Mouse (Mus musculus): ENCODE data around the gene Commd1.
A peak's percentile ranks its signal among the peaks of the same experiment; 100 is the strongest.

The Commd1 gene

DNA sequence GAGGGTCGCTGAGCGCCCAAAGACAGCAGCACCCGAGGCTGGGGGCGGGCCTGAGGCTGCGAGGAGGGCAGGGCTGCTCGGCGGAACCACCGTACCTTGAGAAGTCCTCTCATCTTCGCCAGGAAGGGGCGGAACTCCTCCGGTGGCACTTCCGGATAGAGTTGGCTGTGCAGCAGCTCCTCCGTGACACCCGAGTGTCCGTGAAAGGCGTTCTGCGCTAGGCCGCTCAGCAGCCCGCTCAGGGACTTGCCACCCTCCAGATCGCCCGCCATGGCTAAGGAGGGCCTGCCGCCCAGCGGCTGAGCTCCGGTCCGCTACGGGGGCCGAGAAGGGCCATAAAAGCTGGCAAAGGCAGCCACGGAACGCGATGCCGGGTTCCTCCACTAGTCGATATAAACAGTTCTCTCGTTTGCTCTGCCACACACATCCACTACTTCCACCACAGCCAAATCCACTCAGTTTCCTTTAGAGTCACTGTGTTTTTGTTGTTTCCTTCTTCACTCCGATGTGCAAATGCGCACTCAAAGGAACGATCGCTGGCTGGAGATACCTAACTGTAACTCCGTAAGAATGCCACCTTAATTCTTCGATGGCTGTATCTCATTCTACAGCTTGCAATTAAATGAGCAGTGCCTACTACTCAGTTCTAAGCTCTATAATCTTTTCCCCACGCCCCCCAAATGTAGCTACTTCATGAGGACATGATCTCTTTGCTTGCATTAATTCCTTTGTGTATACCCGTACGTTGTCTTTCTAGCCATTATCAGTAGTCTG is at the start of gene Commd1, which contains the start of gene Gm28048:
Gene Commd1 (minus strand): TSS at position 399 of the 774 bp plus-strand sequence.
Gene Gm28048 (minus strand): TSS at position 107 of the 774 bp plus-strand sequence.
- peak; percentile 87 to 89 for DNase-seq

DNA sequence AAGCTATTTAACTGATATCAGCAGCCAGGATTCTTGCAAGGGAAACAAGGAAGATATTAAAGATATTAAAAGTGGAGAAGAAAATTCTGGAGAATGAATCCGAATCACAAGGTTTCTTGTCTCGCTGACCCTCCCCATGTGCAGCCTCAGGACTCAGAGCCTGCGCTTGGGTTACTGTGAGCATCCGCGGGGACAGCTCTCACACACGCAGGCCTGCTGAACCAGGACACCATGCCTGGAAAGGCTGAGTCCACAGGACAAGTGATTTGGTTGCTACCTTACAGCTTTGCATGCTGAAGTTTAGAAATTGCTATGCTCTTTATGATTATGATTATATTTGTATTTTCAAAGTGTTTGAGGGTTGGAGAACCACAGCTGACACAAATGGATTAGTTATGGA is 47.2 kb upstream of the Commd1 start:
- no peak for DNase-seq

DNA sequence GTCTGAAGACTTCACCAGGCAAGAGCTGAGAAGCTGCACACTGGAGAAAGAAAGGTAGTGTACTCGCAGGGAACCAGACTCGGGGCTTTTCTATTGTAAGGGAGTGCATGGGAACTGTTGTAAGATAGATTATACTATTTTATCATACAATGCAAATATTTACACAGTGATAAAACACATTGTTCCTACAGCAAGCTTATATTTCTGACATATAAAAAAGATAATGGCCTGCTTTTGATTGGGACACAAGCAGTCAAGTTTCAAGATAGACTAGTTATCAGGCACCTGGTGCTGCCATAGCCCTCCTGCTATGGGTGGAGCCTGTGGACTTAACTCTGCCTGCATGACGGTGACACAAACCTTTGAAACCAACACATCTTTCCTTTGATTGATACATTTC is 46.8 kb upstream of the Commd1 start:
- DNase-seq = no peak

DNA sequence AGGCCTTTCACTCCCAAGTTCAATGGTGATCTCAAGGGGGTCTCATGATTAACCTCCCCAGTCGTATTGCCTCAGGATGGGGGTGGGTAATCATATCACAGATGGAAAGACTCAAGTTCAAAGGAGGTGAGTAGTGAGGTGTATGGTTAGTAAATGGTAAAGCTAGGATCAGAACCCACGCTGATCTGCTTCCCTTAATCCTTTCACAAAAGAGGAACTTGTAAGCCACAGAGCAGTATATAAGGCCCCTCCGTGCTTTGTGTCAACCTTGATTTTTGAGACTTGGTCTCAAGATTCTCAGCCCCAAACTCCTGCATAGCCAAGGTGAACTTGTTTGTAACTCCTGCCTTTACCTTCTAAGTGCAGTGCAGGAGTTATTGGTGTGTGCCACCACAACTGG is 42.0 kb upstream of the Commd1 start:
- DNase-seq = no peak

DNA sequence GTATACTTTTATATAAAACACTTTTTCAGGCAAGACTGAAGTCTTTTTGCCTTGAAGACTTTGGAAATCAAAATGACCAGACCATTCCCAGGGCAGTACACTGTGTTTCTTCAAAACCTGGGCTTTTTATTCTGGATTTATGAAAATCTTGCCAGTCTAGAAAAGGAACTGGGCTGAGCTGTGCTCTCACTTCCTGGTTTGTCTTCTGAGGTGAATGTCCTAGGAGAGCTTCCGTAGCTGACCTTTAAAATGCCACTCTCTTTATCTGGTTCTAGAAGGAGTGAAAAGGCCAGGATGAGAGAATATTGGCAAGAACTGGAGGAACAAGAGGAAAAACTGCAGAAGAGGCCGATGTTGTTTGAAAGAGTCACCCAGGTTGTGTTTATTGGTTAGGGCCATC is 41.0 kb upstream of the Commd1 start:
- DNase-seq = no peak

DNA sequence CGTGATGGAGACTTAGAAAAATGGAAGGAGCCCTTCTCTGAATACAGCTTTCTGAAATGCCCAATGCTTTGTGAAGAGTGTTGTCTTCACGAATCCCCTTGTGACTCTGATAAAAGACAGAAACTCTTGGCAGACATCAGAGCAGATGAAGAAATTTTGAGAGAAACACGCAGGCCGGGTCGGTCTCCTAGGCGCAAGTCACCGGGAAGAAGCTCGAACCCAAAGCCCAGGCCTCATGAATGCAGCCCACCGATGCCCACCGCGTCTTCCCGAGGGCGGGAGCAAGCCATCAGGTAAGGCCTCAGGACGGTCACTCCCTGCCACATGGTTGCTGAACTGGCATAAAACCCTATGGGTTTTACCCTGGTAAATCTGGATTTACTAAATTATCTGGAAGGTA is 38.7 kb upstream of the Commd1 start:
- no peak for DNase-seq

DNA sequence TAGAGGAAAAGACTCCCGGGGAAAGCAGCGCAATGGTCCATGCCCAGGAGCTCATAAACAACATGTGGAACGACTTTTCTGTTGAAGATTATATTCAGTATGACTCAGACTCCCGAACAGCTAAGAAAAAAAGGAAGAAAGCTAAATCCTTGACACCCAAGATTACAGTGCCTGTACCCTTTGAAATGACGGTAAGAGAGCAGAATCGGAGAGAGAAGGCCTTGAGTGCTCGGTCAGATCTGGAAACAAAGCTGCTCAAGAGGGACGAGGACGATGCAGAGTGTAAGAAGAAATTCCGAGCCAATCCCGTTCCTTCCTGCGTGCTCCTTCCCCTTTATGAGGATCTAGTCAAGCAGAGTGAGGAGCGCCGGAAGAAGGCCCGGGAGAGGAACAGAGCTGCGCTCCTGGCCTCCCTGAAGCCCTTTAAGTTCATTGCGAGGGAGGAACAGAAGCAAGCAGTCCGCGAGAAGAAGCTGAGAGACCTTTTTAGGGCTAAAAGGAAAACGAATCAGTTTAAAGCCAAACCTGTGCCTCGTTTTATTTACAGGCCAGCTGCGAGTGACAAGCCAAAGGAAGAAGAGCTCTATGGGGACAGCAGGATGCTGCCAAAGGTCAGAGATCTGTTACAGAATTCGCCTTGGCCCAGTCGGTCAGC is 38.1 kb upstream of the Commd1 start:
- no peak for DNase-seq

DNA sequence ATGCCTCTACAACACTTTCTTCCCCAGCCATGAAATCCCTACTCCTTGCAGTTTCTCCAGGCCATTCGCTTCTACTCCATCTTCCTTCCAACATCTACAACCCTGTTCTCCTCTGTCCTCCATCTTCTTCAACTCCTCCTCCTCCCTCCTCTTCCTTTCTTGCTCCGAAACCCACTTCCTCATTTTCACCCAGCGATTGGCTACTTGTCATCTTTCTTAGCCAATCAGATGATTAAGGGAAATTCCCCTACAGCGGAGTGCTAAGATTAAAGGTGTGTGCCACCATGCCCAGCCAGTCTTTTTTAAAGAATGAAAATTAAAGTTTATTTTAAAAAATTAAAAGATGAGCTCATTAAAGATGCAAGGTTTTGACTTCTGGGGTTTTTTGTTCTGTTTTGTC is 35.8 kb upstream of the Commd1 start:
- DNase-seq = no peak

DNA sequence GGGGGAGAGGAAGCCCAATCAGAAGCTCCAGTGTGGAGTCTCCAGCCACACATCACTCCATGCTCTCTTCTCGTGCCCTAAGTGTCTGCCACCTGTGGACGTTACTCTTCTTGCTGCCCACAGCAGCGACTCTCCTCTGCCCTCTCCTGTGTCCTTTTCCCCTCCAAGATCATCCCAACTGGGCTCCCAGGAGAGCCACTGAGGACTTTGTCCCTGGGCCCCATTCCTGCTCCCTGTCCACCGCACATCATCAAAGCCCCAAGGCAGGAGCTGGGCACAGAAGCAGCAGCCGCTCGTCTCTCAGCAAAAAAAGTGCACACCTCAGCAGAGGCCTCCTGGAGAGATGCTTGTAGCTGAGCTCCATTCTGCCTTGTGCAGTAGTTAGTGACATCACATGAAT is 32.8 kb upstream of the Commd1 start:
- DNase-seq = no peak

DNA sequence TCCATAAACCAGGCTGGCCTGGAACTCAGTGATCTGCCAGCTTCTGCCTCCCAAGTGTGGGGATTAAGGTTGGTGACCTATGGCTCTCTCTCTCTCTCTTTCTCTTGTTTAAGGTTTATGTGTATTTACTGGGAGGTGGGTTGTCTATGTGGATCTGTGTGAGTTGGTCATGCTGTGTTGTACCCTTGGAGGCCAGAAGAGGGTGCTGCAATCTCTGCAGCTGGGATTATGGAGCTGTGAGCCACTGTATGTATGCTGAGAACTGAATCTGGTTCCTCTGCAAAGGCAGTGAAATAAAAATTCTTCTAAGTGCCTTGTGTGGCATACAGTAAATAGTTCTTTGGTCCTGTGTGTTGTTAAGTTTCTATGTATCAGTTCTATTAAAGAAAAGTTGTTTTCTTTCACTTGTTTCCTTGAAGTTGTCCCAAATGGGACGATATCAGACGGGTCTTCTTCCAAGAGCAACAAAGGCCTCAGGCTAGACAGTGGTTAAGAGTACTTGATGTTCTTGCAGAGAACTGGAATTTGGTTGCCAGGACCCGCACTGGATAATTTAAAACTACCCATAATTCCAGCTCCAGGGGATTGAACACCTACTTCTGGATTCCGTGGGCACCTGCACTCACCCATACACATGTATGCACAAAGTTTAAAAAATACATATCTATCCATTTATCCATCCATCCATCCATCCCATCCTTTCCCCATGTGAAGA is 31.6 kb upstream of the Commd1 start:
- DNase-seq = no peak

DNA sequence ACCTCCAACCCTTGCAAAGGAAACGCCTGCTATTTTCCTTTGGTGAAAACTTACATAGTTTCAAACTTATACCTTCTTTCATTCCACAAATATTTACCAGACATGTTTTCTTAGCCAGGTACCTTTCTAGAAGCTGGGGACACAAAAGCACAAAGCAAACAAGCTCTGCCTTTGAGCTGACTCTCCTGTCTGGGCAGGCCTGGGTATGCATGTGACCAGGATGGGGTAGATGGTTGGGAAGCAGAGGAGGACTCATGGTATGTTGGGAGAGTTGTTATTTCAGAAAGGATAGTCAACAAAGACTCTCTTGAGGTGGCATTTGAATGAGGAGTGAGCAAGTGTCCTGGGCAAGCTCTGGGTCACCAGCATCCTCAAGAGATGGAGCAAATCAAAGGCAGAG is 30.9 kb upstream of the Commd1 start:
- no peak for DNase-seq

DNA sequence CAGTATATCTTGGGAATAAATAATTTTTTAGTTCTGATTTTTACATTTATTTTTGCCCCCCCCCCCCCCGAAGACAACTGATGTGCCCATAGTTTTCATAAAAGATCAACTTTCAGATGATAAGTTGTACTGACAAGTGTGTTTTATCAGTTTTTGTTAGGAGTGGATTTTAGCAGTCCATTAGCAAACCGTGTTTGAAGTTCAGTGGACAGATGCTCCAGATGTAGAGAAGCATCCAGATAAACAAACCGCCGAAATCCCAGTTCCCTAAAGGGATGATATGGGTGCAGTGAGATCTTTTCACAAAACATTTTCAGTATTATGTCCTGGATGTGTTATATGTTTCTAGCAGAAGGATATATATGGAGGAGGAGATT is 26.6 kb upstream of the Commd1 start:
- no peak for DNase-seq

DNA sequence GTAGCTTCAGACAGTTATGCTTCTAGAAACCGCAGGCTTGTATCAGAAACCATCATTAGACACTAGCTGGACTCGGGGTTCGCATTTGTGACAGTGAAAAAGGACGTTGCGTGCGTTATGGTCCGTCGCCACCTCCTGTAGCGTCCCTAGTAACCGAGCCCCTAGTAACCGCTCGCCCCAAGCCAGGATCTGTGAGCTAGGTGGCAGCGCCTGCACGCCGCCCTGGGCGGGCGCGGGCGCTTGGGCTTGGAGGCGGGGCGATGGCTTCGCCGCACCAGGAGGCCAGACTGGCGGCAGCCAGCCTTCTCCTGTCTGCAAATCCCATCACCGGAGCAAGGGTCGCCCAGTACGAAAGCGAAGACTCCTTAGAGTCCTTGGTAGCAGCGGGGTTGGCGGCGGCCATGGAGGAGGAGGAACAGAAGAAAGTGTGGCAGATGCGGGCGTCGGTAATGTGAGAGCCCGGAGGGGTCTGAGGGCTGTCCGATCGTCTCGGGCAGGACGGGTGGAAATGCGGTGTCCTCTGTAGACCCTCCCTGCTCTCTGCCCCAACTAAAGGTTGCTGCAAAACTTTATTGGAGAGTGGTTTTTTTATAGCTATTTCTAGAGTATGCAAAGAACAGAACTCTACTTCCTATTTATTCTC is 26.1 kb upstream of the Commd1 start:
- peak; percentile 47 to 55 for DNase-seq

DNA sequence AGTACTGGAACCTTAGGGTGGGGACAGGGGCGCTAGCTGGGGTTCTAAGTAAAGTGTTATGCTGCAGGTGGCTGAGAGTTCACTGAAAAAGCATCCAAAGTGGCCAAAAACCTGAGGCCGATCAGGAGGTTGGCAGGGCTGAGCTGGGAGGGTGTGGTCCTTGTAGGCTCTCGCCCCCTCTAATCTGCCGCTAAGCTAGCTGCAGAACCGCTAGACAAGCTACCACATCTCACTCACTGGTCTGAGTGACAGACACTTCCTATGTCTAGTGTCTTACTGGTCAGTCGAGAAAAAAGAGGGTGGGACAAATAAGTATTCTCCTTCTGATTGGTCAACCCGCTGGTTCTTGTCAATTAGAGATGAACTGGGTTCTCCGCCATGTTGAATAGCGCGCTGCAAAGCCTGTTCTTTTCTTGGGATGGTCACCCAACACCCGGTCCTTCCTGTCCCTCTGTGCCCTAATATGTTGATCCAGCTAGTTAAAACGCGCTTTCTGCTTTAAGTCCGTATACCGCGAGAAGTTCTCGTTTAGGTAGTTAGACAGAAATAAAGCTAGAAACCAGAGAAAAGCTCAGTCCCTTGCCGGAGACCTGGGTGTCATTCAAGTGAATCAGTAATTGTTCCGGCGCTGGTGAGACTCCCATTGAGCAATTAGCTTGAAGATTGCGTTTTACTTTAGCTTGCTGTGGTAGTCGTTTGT is 25.4 kb upstream of the Commd1 start, which contains the start of gene Fam161a:
Gene Fam161a (plus strand): TSS at position 51 of the 700 bp plus-strand sequence.
- peak in 1 of 2 experiments; percentile 25 for DNase-seq

DNA sequence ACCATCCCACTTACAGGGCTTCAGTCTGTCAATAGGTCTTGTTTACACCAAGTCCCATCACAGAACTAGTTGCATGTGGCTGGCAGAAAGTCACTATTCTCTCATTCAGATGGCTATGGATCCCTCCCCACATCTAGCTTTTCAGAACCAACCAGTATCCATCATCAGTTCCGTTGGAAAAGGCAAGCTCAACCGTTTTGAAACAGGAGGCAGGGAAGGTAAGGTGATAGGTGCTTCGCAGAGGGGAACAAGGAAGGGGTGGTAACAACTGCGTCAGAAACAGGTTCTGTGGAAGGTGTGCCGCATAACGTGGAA is 24.9 kb upstream of the Commd1 start:
- no peak for DNase-seq

DNA sequence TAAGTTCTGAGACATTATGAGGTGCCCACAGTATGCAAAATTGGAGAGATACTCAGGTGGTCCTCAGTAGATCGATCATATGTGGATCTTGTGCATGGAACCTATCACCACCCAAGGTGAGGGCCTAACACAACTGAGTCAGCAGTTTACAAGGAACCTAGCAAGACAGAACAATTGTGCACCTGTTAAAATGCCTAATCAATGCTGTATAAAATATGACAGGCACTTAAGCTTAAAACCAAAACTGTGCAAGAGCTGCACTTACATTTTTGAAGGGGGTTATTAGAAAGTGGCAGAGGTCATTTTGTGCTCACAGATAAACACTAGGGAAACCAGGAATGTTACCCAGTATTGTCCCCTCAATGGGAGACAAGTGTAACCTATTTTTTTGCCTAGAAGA is 23.1 kb upstream of the Commd1 start:
- DNase-seq = no peak

DNA sequence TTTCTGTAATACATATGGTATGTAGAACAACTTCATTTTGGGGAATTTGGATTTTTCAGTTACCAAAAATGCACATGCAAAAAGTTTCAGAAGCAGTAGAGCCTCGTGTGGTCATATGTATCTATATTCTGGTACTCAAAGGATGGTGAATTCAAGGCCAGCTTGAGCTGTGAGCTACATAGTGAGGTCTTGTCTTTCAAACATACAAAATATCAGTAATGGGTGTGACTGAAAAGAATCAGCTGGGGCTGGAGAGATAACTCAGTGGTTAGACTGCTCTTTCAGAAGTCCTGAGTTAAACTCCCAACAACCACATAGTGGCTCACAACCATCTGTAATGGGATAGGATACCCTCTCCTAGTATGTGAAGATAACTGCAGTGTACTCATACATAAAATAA is 16.1 kb upstream of the Commd1 start:
- DNase-seq = no peak

DNA sequence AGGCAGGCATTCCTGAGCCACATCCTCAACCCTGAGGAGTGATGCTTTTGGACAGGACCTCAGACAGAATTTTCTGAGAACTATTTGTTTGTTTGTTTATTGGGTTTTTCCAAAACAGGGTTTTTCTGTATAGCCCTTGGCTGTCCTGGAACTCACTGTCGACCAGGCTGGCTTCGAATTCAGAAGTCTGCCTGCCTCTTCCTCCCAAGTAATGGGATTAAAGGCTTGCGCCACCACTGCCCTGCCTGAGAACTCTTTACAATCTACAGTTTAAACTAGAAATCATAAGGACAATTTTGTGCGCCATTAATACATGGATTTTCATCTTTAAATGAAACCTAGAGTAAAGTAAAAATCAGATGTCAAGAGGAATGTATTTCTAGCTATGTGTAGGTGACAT is 13.3 kb upstream of the Commd1 start:
- no peak for DNase-seq

DNA sequence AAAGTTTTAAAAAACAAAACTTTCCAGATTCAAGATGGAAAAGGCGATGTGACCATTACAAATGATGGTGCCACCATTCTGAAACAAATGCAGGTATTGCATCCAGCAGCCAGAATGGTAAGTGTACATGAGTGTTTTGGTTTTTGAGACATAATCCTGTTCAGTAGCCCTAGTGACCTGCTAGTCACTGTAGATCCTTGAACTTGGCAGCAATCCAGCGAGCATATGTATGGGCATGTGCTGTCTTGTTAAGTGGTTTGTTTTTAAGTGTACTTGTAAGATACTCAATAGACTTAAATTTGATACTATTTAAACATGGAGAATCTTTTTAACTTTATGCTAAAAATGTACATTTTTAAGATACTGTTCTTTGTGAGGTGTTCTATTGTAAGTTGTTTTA is 12.1 kb upstream of the Commd1 start:
- DNase-seq = no peak

DNA sequence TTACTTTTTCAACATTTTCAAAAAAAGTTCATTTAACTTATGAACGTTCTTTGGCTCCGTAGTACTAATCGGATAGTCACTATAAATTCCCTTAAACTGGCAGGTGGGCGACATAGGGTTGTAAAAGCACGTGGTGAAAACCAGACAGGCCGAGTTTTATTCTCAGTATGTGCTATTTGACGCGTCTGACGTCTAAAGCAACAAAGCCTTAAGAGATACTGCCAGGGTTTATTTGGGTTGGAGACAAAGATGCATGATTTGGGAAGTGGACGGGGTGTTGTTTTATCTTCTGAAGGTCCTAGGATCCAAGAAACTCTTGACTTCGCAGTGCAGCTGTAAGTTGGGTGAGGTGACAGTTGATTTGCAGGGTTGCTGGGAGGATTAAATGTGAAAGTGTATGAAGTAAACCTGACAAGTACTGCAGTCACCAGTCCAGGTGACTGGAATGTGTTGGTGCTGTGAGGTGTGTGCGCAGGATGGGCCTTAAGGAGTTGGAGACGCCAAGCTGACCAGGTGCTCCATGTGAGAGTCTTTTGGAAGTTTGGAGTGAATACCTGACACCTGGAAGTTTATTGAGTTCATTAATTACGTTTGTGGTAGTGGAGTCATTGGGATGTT is 9.1 kb upstream of the Commd1 start:
- no peak for DNase-seq

DNA sequence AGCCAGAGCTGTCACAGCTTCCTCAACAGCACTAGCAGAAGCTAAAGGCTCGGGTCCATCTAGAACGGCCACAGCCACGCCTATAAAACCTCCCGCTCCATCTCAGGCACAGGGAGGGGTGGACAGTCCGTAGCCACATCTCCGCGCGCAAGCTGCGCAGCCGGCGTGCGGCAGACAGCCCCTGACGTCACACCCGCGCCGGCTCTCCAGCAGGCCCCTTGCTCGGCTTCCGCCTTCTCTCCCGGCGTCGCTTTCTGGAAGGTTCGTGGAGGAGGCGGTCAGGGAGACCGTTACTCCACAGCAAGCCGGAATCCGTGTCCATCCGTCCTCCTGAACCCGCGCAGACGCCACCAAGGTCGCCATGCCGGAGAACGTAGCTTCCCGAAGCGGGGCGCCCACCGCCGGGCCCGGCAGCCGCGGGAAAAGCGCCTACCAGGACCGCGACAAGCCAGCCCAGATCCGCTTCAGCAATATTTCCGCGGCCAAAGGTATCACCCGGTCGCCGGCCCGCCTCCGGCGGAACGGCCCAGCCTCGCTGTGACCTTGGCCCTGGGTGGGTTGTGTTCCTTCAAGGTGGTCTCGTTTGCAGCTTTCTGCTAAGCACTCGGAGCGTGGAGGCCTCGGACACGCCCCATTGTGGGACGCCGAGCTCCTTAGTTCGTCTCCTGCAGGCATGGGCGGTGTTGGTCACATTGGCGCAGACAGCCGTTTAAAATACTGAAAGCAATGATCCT is 8.4 kb upstream of the Commd1 start, which contains the start of gene Cct4:
Gene Cct4 (plus strand): TSS at position 127 of the 734 bp plus-strand sequence.
- DNase-seq = peak; percentile 80 to 81

DNA sequence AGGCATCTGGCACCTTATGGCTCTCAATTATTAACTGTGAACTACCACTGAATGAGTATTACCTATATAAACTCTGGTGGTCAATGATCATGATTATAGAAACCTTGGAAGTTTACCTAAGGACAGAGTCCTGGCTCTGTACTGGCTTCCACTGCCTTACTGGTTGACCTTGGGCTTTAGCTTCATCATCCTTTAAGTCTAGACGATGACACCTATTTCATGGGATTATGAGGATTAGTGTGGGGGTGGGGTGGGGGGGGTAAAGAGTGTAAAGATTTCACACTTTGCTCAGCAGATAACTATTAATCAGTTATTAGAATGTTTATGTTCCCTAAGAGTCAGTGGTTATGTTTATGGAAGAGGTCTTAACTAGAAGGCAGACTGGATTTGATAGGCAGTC is 7.6 kb upstream of the Commd1 start:
- no peak for DNase-seq

Data from thymus, adult 18-20 months (tissue).